Mouse (Mus musculus) myocyte (in vitro differentiated cells): Measurements from ENCODE around the gene Tdrd9. TPM values are rescaled to one million over a fixed set of nuclear protein-coding genes. Genes with fewer than 3 reads are reported as not detected.

Experiments used
- H3K27me3 ChIP-seq: one replicate; pipeline ENCODE4 v1.6.1; 2011; ENCODE audit not compliant: control insufficient read depth, insufficient read depth, insufficient read length
- H3K36me3 ChIP-seq: one replicate; pipeline ENCODE4 v1.6.1; 2011; ENCODE audit not compliant: control insufficient read depth, insufficient read depth
- H3K4me2 ChIP-seq: one replicate; pipeline ENCODE4 v1.6.1; 2011; ENCODE audit warnings: low read depth, control low read depth
- H3K4me3 ChIP-seq: one replicate; pipeline ENCODE4 v1.5.1; 2011; ENCODE audit warnings: mild to moderate bottlenecking, control low read depth, moderate library complexity
- H3K79me2 ChIP-seq: one replicate; pipeline ENCODE4 v1.6.1; 2011; ENCODE audit not compliant: control insufficient read depth, insufficient read depth
- H3ac ChIP-seq: one replicate; pipeline ENCODE4 v1.6.1; 2011; ENCODE audit not compliant: control insufficient read depth, insufficient read length
- CEBPB ChIP-seq: IDR thresholded peaks from 2 replicates; pipeline ENCODE4 v1.6.1; 2011; ENCODE audit warnings: mild to moderate bottlenecking, moderate library complexity; ENCODE audit not compliant: poor library complexity, insufficient read depth, severe bottlenecking
- E2F4 ChIP-seq: IDR thresholded peaks from one replicate; pipeline ENCODE4 v1.6.1; 2011; ENCODE audit warnings: mild to moderate bottlenecking, control low read depth, moderate library complexity; ENCODE audit not compliant: insufficient read depth
- MAX ChIP-seq: IDR thresholded peaks from one replicate; pipeline ENCODE4 v1.6.1; 2011; ENCODE audit warnings: low read depth, mild to moderate bottlenecking, control low read depth
- MYOD1 ChIP-seq, 3 experiments: IDR thresholded peaks; one replicate each; pipeline ENCODE4 v1.6.1; 2011; ENCODE audit warnings: control low read depth in 2 of 3, low read depth in 2 of 3, mild to moderate bottlenecking in 2 of 3, moderate library complexity in 1 of 3; ENCODE audit not compliant: insufficient read length in 2 of 3, control insufficient read depth in 1 of 3
- MYOG ChIP-seq, 3 experiments: IDR thresholded peaks; one replicate each; pipeline ENCODE4 v1.6.1; 2011; ENCODE audit warnings: control low read depth in 2 of 3, low read depth in 2 of 3, mild to moderate bottlenecking in 2 of 3; ENCODE audit not compliant: insufficient read length in 2 of 3, control insufficient read depth in 1 of 3, insufficient read depth in 1 of 3
- POLR2A ChIP-seq: IDR thresholded peaks from one replicate; pipeline ENCODE4 v1.6.1; 2011; ENCODE audit warnings: low read depth, mild to moderate bottlenecking, control low read depth, moderate library complexity; ENCODE audit not compliant: insufficient read length
- POLR2AphosphoS2 ChIP-seq: IDR thresholded peaks from one replicate; pipeline ENCODE4 v1.6.1; 2011; ENCODE audit warnings: low read depth, control low read depth; ENCODE audit not compliant: insufficient read length
- REST ChIP-seq: IDR thresholded peaks from one replicate; pipeline ENCODE4 v1.6.1; 2011; ENCODE audit warnings: mild to moderate bottlenecking, control low read depth, moderate library complexity; ENCODE audit not compliant: insufficient read depth, insufficient read length
- SRF ChIP-seq: IDR thresholded peaks from one replicate; pipeline ENCODE4 v1.6.1; 2011; ENCODE audit warnings: low read depth; ENCODE audit not compliant: control insufficient read depth, insufficient read length
- TCF12 ChIP-seq: IDR thresholded peaks from one replicate; pipeline ENCODE4 v1.6.1; 2011; ENCODE audit warnings: mild to moderate bottlenecking, control low read depth; ENCODE audit not compliant: poor library complexity, insufficient read depth, severe bottlenecking
- TCF3 ChIP-seq: IDR thresholded peaks from one replicate; pipeline ENCODE4 v1.6.1; 2011; ENCODE audit warnings: low read depth, control low read depth; ENCODE audit not compliant: insufficient read length
- USF1 ChIP-seq: IDR thresholded peaks from one replicate; pipeline ENCODE4 v1.6.1; 2011; ENCODE audit warnings: low read depth, mild to moderate bottlenecking, control low read depth, moderate library complexity
- polyA plus RNA-seq: library from polyadenylated mRNA; unstranded; fragments of >200 nt; fragmentation: generic; extraction: Trizol; gene quantifications from one replicate; pipeline ENCODE4 v1.2.1, GENCODE M21; 2012; ENCODE audit warnings: missing spikeins

Gene Tdrd9
- polyA plus RNA-seq, 1 experiment: 1.7 TPM

DNA sequence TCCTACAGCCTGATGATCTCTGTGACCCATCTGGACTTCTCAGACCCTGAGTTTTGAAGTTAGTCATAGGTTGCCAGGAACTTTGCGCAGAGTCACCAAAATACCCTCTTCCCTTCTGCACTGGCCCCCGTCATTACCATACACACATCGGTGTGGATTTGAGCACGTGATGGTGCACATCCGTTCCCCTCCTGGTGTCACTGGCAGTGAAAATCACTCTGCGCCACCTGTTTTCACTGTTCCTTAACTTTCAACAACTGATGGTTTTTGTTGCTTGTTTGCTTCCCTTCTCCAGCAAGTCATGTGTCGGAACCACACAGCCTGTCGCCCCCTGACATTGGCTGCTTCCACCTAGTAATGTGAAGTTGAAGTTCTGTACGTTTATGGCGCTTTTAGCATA is 1.1 kb downstream of the Tdrd9 start:
- Histone ChIP-seq H3K4me2 (no peak overlapping the region), H3ac (no peak overlapping the region), H3K36me3 (no peaks in the 10 kb centered on the region), H3K4me3 (no peak overlapping the region), H3K27me3 (no peaks in the 10 kb centered on the region), H3K79me2 (no peaks in the 10 kb centered on the region)
- TF ChIP-seq MYOG (IDR thresholded peaks at IDR 0.05; ENCODE audit: control insufficient read depth in 1 of 3, insufficient read depth in 1 of 3, insufficient read length in 2 of 3, low read depth in 2 of 3) (no peak), MAX (no peak), TCF3 (no peak), E2F4 (no peak), REST (no peak), TCF12 (no peak), SRF (no peak), CEBPB (no peak), POLR2A (no peak)

DNA sequence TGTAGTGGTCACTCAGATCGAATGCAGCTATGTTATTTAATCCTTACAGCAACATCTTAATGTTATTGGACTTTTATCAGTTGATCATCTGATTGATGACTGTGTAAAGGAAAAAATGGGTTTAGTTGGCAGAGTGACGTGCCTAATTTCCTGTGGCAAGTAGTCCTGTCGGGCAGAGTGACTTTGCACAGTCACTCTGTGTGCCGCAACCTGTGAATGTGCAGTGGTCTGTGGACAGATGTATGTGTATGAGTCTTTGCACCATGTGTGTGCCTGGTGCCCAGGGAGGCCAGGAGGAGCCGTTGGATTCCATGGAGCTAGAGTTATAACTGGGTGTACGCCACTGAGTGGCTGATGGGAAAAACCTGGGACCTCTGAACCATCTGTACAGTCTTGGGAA is 3.2 kb downstream of the Tdrd9 start:
- H3K79me2 ChIP-seq: no peaks in the 10 kb centered on the region
- H3ac ChIP-seq: no peak overlapping the region
- no peak for TF ChIP-seq POLR2A
- no peak for TF ChIP-seq USF1
- TF ChIP-seq CEBPB: no peak
- TF ChIP-seq TCF12: no peak
- no peak for TF ChIP-seq SRF
- no peak for TF ChIP-seq REST
- no peak for TF ChIP-seq POLR2AphosphoS2
- TF ChIP-seq TCF3: no peak
- TF ChIP-seq MYOD1 (IDR thresholded peaks at IDR 0.05; ENCODE audit: control insufficient read depth in 1 of 3, insufficient read length in 2 of 3, low read depth in 2 of 3): no peak
- TF ChIP-seq E2F4: no peak
- no peak for TF ChIP-seq MYOG (IDR thresholded peaks at IDR 0.05; ENCODE audit: control insufficient read depth in 1 of 3, insufficient read depth in 1 of 3, insufficient read length in 2 of 3, low read depth in 2 of 3)
- no peak for TF ChIP-seq MAX
- H3K36me3 ChIP-seq: no peaks in the 10 kb centered on the region
- no peak overlapping the region for H3K4me2 ChIP-seq
- H3K27me3 ChIP-seq: no peaks in the 10 kb centered on the region
- H3K4me3 ChIP-seq: no peak overlapping the region

DNA sequence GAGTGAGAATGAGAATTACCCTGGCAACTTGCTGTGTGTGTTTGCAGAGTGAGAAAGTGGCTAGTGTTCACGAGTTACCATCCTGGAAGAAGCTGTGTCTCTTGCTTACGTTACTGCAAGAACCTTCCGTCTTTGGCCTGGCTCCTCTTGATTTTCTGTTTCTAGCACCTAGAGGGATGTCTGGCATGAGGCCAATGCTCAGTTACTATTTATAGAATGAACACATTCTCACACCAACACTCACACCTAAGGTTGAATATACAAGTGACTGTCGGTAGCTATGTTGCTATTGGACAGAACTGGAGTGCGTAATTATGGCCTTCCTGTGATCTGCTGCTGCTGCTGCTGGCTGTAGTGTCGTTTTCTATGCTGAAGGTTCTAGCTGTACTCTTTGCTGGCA is 5.8 kb downstream of the Tdrd9 start:
- H3K36me3 ChIP-seq: no peaks in the 10 kb centered on the region
- H3K79me2 ChIP-seq: no peaks in the 10 kb centered on the region
- H3K27me3 ChIP-seq: no peaks in the 10 kb centered on the region
- TF ChIP-seq SRF (no peak), USF1 (no peak), POLR2A (no peak), MAX (no peak), CEBPB (no peak)
- H3ac ChIP-seq: no peak overlapping the region
- no peak overlapping the region for H3K4me2 ChIP-seq
- H3K4me3 ChIP-seq: no peak overlapping the region

DNA sequence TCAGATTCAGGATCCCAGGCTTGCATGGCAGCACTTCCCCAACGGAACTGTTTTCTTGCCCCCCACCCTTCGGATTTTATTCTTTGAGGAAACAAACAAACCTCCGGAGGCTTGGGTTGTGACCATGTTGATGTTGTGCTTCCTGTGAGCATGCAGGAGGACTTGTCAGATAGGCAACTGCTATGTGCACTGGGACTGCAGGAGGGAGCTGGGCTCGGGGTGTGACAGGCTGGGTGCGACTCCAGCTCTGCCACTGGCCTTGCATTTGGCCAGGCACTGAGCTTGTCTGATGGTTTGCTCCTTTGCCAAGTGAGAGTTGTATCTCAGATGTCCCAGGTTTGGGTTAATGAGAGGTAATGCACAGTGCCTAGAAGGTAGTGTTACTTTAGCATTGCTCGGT is 6.9 kb downstream of the Tdrd9 start:
- TF ChIP-seq REST (no peak), MYOD1 (IDR thresholded peaks at IDR 0.05; ENCODE audit: control insufficient read depth in 1 of 3, insufficient read length in 2 of 3, low read depth in 2 of 3) (no peak), CEBPB (no peak), POLR2A (no peak), POLR2AphosphoS2 (no peak), E2F4 (no peak), TCF3 (no peak), SRF (no peak), TCF12 (no peak), MAX (no peak), MYOG (IDR thresholded peaks at IDR 0.05; ENCODE audit: control insufficient read depth in 1 of 3, insufficient read depth in 1 of 3, insufficient read length in 2 of 3, low read depth in 2 of 3) (no peak), USF1 (no peak)
- Histone ChIP-seq H3ac (no peak overlapping the region), H3K4me2 (no peak overlapping the region), H3K27me3 (no peaks in the 10 kb centered on the region), H3K4me3 (no peak overlapping the region), H3K36me3 (no peaks in the 10 kb centered on the region), H3K79me2 (no peaks in the 10 kb centered on the region)

DNA sequence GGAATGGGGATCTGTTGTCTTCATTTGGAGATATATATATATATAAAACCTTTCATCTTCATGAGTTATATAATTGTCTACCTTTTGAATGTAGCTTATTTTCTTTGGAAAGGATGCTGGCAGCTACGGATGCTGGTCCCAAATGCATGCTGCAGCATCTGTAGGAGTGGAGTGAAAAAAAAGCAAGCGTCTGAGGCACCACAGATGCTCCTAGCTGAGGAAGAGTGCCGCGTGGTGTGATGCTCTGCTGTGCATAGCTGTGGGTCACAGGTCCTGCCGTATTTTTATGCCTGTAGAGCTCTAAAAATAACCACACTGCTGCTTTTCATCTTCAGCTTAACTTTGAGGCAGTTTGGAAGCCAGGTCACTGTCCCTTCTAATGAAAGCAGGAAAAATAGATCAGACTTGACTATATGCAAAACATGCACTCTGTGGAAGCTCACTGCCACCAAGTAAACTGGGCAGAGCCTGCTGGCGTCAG is 9.6 kb downstream of the Tdrd9 start, which contains the start of gene Rd3l:
Gene Rd3l, minus strand, starts transcription at position 431 of the 481 bp plus-strand sequence.
- Histone ChIP-seq H3K4me2 (no peak within 1 kb of the TSS), H3K79me2 (no peaks in the 10 kb centered on the region), H3ac (no peak within 1 kb of the TSS), H3K36me3 (no peaks in the 10 kb centered on the region), H3K4me3 (no peak within 1 kb of the TSS), H3K27me3 (no peaks in the 10 kb centered on the region)
- TF ChIP-seq MYOG (IDR thresholded peaks at IDR 0.05; ENCODE audit: control insufficient read depth in 1 of 3, insufficient read depth in 1 of 3, insufficient read length in 2 of 3, low read depth in 2 of 3): no peak
- TF ChIP-seq E2F4: no peak
- TF ChIP-seq MYOD1 (IDR thresholded peaks at IDR 0.05; ENCODE audit: control insufficient read depth in 1 of 3, insufficient read length in 2 of 3, low read depth in 2 of 3): no peak
- TF ChIP-seq POLR2AphosphoS2: no peak
- TF ChIP-seq TCF3: no peak
- TF ChIP-seq MAX: no peak
- no peak for TF ChIP-seq TCF12
- TF ChIP-seq CEBPB: no peak
- no peak for TF ChIP-seq POLR2A
- TF ChIP-seq SRF: no peak
- no peak for TF ChIP-seq REST
- no peak for TF ChIP-seq USF1
